Mouse (Mus musculus) C2C12 (cell line): ENCODE data around the gene Rab7.

Source experiments
- CTCF ChIP-seq: IDR thresholded peaks from one replicate; pipeline ENCODE4 v1.5.1; 2011; ENCODE audit not compliant: control insufficient read depth, insufficient read depth, insufficient read length
- MAX ChIP-seq: IDR thresholded peaks from one replicate; pipeline ENCODE4 v1.6.1; 2011; ENCODE audit warnings: mild to moderate bottlenecking, control low read depth
- MYOD1 ChIP-seq: IDR thresholded peaks from one replicate; pipeline ENCODE4 v1.6.1; 2011; ENCODE audit warnings: low read depth; ENCODE audit not compliant: control insufficient read depth, insufficient read length
- USF1 ChIP-seq: IDR thresholded peaks from one replicate; pipeline ENCODE4 v1.6.1; 2011; ENCODE audit warnings: low read depth, mild to moderate bottlenecking, control low read depth, moderate library complexity

DNA sequence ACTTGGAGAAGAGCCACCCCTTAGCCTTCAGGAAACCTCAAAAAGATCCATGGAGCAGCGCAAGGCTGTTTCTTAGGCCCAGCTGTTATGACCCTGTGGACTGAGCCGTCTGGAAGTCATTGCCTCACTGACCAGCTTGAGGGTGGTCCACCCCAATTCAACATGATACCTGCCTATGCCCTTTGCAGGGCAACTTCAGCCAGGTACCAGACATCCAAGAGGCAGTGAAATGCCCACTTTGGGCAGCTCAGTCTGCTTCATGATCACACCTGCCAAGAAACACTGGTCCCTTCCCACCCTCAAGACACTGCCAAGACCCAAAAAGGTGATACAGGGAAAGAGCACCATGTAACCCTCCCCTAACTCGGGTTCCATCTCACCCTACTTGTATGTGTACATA, 65.3 kb downstream of the Rab7 start:
- TF ChIP-seq MYOD1 (no peak), CTCF (no peak), USF1 (no peak), MAX (no peak)
